8 mouse cellular contexts compared by ENCODE assay signal in genomic region chr8:104442299-104443124, GRCm38 (mm10). TPM values are rescaled to one million over a fixed set of nuclear protein-coding genes. Genes with fewer than 3 reads are reported as not detected.
A peak's percentile ranks its signal among the peaks of the same experiment; 100 is the strongest.
DNase-seq lines count a peak whose midpoint lies in the region; ATAC-seq and TF ChIP-seq lines count a peak whose summit lies in the region.

Dync1li2 (minus strand) TSS chr8:104443047.

- under 1% methylated on average over 67 of the region's 75 CpGs for WGBS in forebrain, embryonic 16.5 days
- WGBS in lung, embryonic 15.5 days, result under 1% methylated on average over 75 of the region's 75 CpGs

- H3K27ac ChIP-seq in ES-E14 (ENCODE audit: insufficient read depth, low read depth, low read length, poor library complexity, severe bottlenecking), result peak within 1 kb of the TSS; percentile 71
- peak within 1 kb of the TSS; percentile 88 for H3K27ac ChIP-seq in forebrain, embryonic 16.5 days (ENCODE audit: low read length)
- peak within 1 kb of the TSS; percentile 82 for H3K27ac ChIP-seq in lung, embryonic 15.5 days

- peaks cover 14% of the 10 kb centered on the region for H3K36me3 ChIP-seq in ES-E14 (ENCODE audit: control insufficient read depth, insufficient read depth, low read length, poor library complexity, severe bottlenecking)
- peaks cover 23% of the 10 kb centered on the region for H3K36me3 ChIP-seq in forebrain, embryonic 16.5 days (ENCODE audit: control insufficient read depth, insufficient read depth)
- peaks cover 29% of the 10 kb centered on the region for H3K36me3 ChIP-seq in lung, embryonic 15.5 days

- in situ Hi-C loops in ES-E14 (cut with MboI; ENCODE audit: low sequenced_read_pairs in 2 of 2, unreplicated experiment in 2 of 2), result no loop called here

- peak within 1 kb of the TSS; percentile 77 for H3K4me2 ChIP-seq in forebrain, embryonic 16.5 days (ENCODE audit: low read length)
- H3K4me2 ChIP-seq in lung, embryonic 15.5 days, result peak within 1 kb of the TSS; percentile 78

- H3K27me3 ChIP-seq in forebrain, embryonic 16.5 days (replicated peaks; ENCODE audit: control insufficient read depth, insufficient read depth, low read length), result no peaks in the 10 kb centered on the region
- H3K27me3 ChIP-seq in lung, embryonic 15.5 days, result no peaks in the 10 kb centered on the region

- peak; percentile 79 for DNase-seq in ES-E14 (ENCODE audit: low read depth, low spot score)
- DNase-seq in cerebellum, adult 11-12 months, result peak; percentile 90
- DNase-seq in heart, postnatal 36 days, result peak; percentile 96 to 97
- peak; percentile 73 to 92 for DNase-seq in layer of hippocampus, adult 8-10 months (ENCODE audit: low spot score in 2 of 2)
- peak; percentile 78 for DNase-seq in ovary, adult 18-20 months (ENCODE audit: low spot score)
- peak; percentile 85 for DNase-seq in thymus, postnatal 0 days (ENCODE audit: low spot score)

- intact Hi-C loops in heart, postnatal 36 days (cut with DNase I), result loop anchor here (1.0 to 5.0 kb wide), 5 partner anchors 35 to 190 kb away; partner anchors contain the start of genes Car7, Cklf and Nae1

- no peaks in the 10 kb centered on the region for H3K9me3 ChIP-seq in ES-E14 (ENCODE audit: control insufficient read depth, insufficient read depth, low read depth, low read length)
- no peaks in the 10 kb centered on the region for H3K9me3 ChIP-seq in forebrain, embryonic 16.5 days (ENCODE audit: control insufficient read depth, low read length)
- no peaks in the 10 kb centered on the region for H3K9me3 ChIP-seq in lung, embryonic 15.5 days

- peak; percentile 91 for ATAC-seq in forebrain, embryonic 16.5 days
- peak; percentile 92 for ATAC-seq in lung, embryonic 15.5 days (ENCODE audit: borderline replicate concordance, extremely low read depth, low FRiP score, low TSS enrichment)

- H3K4me3 ChIP-seq in ES-E14 (ENCODE audit: insufficient read depth in 1 of 2, low read depth in 1 of 2, low read length in 2 of 2, poor library complexity in 1 of 2, severe bottlenecking in 1 of 2), result peak within 1 kb of the TSS; percentile 88 to 93
- peak within 1 kb of the TSS; percentile 85 for H3K4me3 ChIP-seq in forebrain, embryonic 16.5 days (replicated peaks; ENCODE audit: low read length)
- H3K4me3 ChIP-seq in lung, embryonic 15.5 days, result peak within 1 kb of the TSS; percentile 94

- peak within 1 kb of the TSS; percentile 96 for H3K9ac ChIP-seq in ES-E14 (ENCODE audit: insufficient read depth, low read depth, low read length, poor library complexity, severe bottlenecking)
- H3K9ac ChIP-seq in forebrain, embryonic 16.5 days (replicated peaks; ENCODE audit: low read depth, low read length), result peak within 1 kb of the TSS; percentile 91
- peak within 1 kb of the TSS; percentile 91 for H3K9ac ChIP-seq in lung, embryonic 15.5 days

- H3K4me1 ChIP-seq in ES-E14 (ENCODE audit: control insufficient read depth in 2 of 2, insufficient read depth in 2 of 2, low read length in 2 of 2, poor library complexity in 1 of 2), result peaks cover 0 to 6% of the 10 kb centered on the region in 2 experiments; a peak in 2 of 4 replicates
- H3K4me1 ChIP-seq in forebrain, embryonic 16.5 days (replicated peaks; ENCODE audit: control insufficient read depth, insufficient read depth, low read length), result peaks cover 15% of the 10 kb centered on the region
- peaks cover 14% of the 10 kb centered on the region for H3K4me1 ChIP-seq in lung, embryonic 15.5 days

TF ChIP-seq in ES-E14, 5 proteins besides CTCF, POLR2A, EP300 and RAD21:
- peak; percentile 68; the same call in 1 of the 2 replicates for TF ChIP-seq HCFC1 (IDR thresholded peaks at IDR 0.05; ENCODE audit: borderline replicate concordance, insufficient read depth, low read length)
- TF ChIP-seq ZNF384 (IDR thresholded peaks at IDR 0.05; ENCODE audit: low read depth, low read length), result no peak

RNA-seq across cellular contexts. Expression of gene Dync1li2, which starts in this region (rescaled TPM):
- total RNA-seq in ES-E14 (2012; rRNA removed), result 27.5 and 28.9 TPM in 2 replicates
- 139 and 143 TPM in 2 replicates for polyA plus RNA-seq in forebrain, embryonic 16.5 days (2015; fragmentation: Nextera tagmentation; extraction: Ambion mirVana)
- total RNA-seq in heart, postnatal 36 days (2021), result 100 to 1,000 TPM; 104 to 112 TPM
- total RNA-seq in layer of hippocampus, adult 8-10 months (2022), result 100 to 1,000 TPM; 230 to 304 (median 242) TPM
- polyA plus RNA-seq in lung, embryonic 15.5 days (2015; fragmentation: Nextera tagmentation; extraction: Ambion mirVana), result 61.1 and 62.2 TPM in 2 replicates
- polyA plus RNA-seq in thymus, postnatal 0 days (2015; fragmentation: Nextera tagmentation; extraction: Ambion mirVana), result 23.6 and 27.0 TPM in 2 replicates

Comparison
In these comparisons a context has a peak if more than half of its experiments do, and no peak if none do; other contexts are left out.
1. Peak in every context shown above with its lines: DNase-seq, ATAC-seq, H3K4me3 ChIP-seq and H3K27ac ChIP-seq.